Mouse (Mus musculus) hindbrain, embryonic 13.5 days (tissue): ENCODE measurements around the gene Minpp1. TPM values are rescaled to one million over a fixed set of nuclear protein-coding genes. Genes with fewer than 3 reads are reported as not detected.

Source experiments
- ATAC-seq: fragments of 200-750 bp; cut with Nextera tagmentation; 2 replicates; pipeline ENCODE4 v1.8.0; 2017; ENCODE audit warnings: moderate TSS enrichment; ENCODE audit not compliant: low FRiP score
- H3K27ac ChIP-seq: fragments of 300-500 bp; sonication (generic); 2 replicates; pipeline ENCODE4 v1.5.1; 2015; ENCODE audit warnings: inconsistent platforms, mild to moderate bottlenecking, moderate library complexity
- H3K27me3 ChIP-seq: fragments of 300-500 bp; sonication (generic); 2 replicates; pipeline ENCODE4 v1.6.1; 2015; ENCODE audit warnings: mild to moderate bottlenecking, inconsistent platforms
- H3K36me3 ChIP-seq: fragments of 300-500 bp; sonication (generic); 2 replicates; pipeline ENCODE4 v1.6.1; 2015; ENCODE audit warnings: mild to moderate bottlenecking, inconsistent platforms
- H3K4me1 ChIP-seq: fragments of 300-500 bp; sonication (generic); replicated peaks from 2 replicates; pipeline ENCODE4 v1.6.1; 2015; ENCODE audit warnings: inconsistent platforms
- H3K4me2 ChIP-seq: fragments of 300-500 bp; sonication (generic); 2 replicates; pipeline ENCODE4 v1.6.1; 2015; ENCODE audit warnings: inconsistent platforms, mild to moderate bottlenecking, moderate library complexity
- H3K4me3 ChIP-seq: fragments of 300-500 bp; sonication (generic); 2 replicates; pipeline ENCODE4 v1.5.1; 2015; ENCODE audit warnings: mild to moderate bottlenecking, inconsistent platforms
- H3K9ac ChIP-seq: fragments of 300-500 bp; sonication (generic); 2 replicates; pipeline ENCODE4 v1.6.1; 2015; ENCODE audit warnings: mild to moderate bottlenecking, inconsistent platforms
- H3K9me3 ChIP-seq: fragments of 300-500 bp; sonication (generic); 2 replicates; pipeline ENCODE4 v1.6.1; 2016; ENCODE audit warnings: inconsistent platforms
- WGBS: fragments of 180-500 bp; shearing (Covaris S2); methylation state at CpG from one replicate; pipeline ENCODE4 v1.1.7; 2015; 5-methylcytosine and 5-hydroxymethylcytosine counted together
- polyA plus RNA-seq: library from polyadenylated mRNA; unstranded; fragments of >200 nt; fragmentation: Nextera tagmentation; extraction: Ambion mirVana; gene quantifications from 2 replicates; pipeline ENCODE4 v1.2.1, GENCODE M21; 2015

Gene Minpp1
- polyA plus RNA-seq, 1 experiment from 2014 or later = 53.0 TPM

- H3K4me3 ChIP-seq = no peak overlapping the region
- H3K9ac ChIP-seq = no peak overlapping the region
- 0 out of 2 replicates have a peak, but pooled peaks cover 4% of the 10 kb centered on the region for H3K9me3 ChIP-seq
- no peak for ATAC-seq
- WGBS = 98% methylated on average over 9 of the region's 9 CpGs
- no peaks in the 10 kb centered on the region for H3K27me3 ChIP-seq
- peaks cover 61% of the 10 kb centered on the region for H3K36me3 ChIP-seq
- H3K4me2 ChIP-seq = no peak overlapping the region
- no peaks in the 10 kb centered on the region for H3K4me1 ChIP-seq
- no peak overlapping the region for H3K27ac ChIP-seq
Observed at GRCm38 (mm10) chr19:32516575-32516974, 31.0 kb downstream of the Minpp1 start.

GRCm38 (mm10) chr19:32521446-32521845 lies 35.9 kb downstream of the Minpp1 start:
- 86% methylated on average over 3 of the region's 3 CpGs for WGBS
- Histone ChIP-seq H3K36me3 (peaks cover 17% of the 10 kb centered on the region), H3K9ac (no peak overlapping the region), H3K4me2 (no peak overlapping the region), H3K27ac (no peak overlapping the region), H3K4me1 (no peaks in the 10 kb centered on the region), H3K9me3 (0 out of 2 replicates have a peak, but pooled peaks cover 4% of the 10 kb centered on the region), H3K27me3 (no peaks in the 10 kb centered on the region), H3K4me3 (no peak overlapping the region)
- no peak for ATAC-seq

DNA sequence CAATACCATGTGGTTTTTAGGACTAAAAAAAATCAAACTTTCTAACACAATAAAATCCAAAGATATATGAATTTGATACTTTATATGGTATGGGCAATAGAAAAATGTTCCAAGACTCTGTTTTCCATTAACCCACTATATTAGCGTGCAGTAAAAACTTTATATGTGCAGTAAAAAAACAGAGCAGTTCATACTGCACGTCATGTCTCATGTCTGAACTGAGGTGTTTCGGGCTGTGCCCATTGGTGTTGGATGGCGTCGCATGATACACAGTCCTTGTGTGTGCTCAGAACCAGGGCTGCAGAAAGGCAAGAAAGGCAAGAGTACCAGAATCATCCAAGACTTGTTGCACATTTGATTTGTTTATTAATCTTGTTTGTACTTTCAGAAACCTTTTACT lies 36.7 kb downstream of the Minpp1 start:
- H3K9me3 ChIP-seq = 0 out of 2 replicates have a peak, but pooled peaks cover 4% of the 10 kb centered on the region
- peaks cover 9% of the 10 kb centered on the region for H3K36me3 ChIP-seq
- no peak overlapping the region for H3K4me2 ChIP-seq
- no peak overlapping the region for H3K9ac ChIP-seq
- no peaks in the 10 kb centered on the region for H3K4me1 ChIP-seq
- 97% methylated on average over 5 of the region's 5 CpGs for WGBS
- no peak overlapping the region for H3K27ac ChIP-seq
- no peak overlapping the region for H3K4me3 ChIP-seq
- ATAC-seq = no peak
- H3K27me3 ChIP-seq = no peaks in the 10 kb centered on the region

- ATAC-seq = no peak
- 88% methylated on average over 8 of the region's 8 CpGs for WGBS
- Histone ChIP-seq H3K9me3 (0 out of 2 replicates have a peak, but pooled peaks cover 4% of the 10 kb centered on the region), H3K4me3 (no peak overlapping the region), H3K9ac (no peak overlapping the region), H3K4me2 (no peak overlapping the region), H3K27me3 (no peaks in the 10 kb centered on the region), H3K4me1 (no peaks in the 10 kb centered on the region), H3K36me3 (peaks cover 5% of the 10 kb centered on the region; the same call in 1 of the 2 replicates), H3K27ac (no peak overlapping the region)
Observed at GRCm38 (mm10) chr19:32522753-32523307, 37.3 kb downstream of the Minpp1 start.

DNA sequence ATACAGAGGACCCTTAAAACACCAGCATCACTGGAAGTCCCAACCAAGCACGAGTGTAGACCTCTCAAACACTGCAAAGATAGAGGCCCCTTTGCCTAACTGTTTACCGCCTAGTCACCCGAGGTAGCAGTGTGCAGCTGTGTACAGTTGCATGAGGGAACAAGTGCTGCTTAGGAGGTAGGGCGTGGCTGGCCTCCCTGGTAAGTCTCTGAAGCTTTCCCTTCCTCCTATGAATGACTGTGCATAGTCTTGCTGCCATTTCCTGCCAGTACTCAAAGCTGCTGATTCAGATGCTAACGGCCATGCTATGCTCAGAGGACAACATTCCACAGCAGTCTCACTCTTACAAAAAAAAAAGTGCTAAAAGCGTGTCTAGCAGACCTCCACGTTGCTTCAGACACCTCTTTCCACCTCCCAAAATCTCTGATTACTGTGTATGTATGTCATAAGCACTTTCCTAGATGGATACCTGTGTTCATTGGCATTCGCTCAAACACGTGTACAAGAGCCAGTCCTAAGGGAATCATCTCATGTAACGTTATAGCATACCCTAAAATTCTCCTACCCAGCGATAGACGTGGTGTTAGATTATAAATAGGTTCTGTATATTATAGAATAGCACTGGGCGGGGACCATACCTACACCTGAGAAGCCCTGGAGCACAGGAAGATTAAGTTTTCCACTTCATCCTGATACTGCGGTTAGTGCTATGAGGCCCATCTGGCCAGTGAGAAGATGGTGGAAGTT lies 38.4 kb downstream of the Minpp1 start:
- 0 out of 2 replicates have a peak, but pooled peaks cover 4% of the 10 kb centered on the region for H3K9me3 ChIP-seq
- no peak overlapping the region for H3K4me3 ChIP-seq
- H3K4me1 ChIP-seq = no peaks in the 10 kb centered on the region
- ATAC-seq = no peak
- H3K27ac ChIP-seq = no peak overlapping the region
- H3K27me3 ChIP-seq = no peaks in the 10 kb centered on the region
- H3K36me3 ChIP-seq = 0 out of 2 replicates have a peak, but pooled peaks cover 4% of the 10 kb centered on the region
- no peak overlapping the region for H3K4me2 ChIP-seq
- 84% methylated on average over 14 of the region's 14 CpGs for WGBS
- no peak overlapping the region for H3K9ac ChIP-seq

- no peak overlapping the region for H3K27ac ChIP-seq
- H3K4me1 ChIP-seq = no peaks in the 10 kb centered on the region
- H3K9me3 ChIP-seq = 0 out of 2 replicates have a peak, but pooled peaks cover 4% of the 10 kb centered on the region
- H3K9ac ChIP-seq = no peak overlapping the region
- WGBS = 77% methylated on average over 3 of the region's 3 CpGs
- ATAC-seq = no peak
- 0 out of 2 replicates have a peak, but pooled peaks cover 4% of the 10 kb centered on the region for H3K36me3 ChIP-seq
- no peaks in the 10 kb centered on the region for H3K27me3 ChIP-seq
- no peak overlapping the region for H3K4me2 ChIP-seq
- no peak overlapping the region for H3K4me3 ChIP-seq
Observed at GRCm38 (mm10) chr19:32524516-32524860, 38.9 kb downstream of the Minpp1 start.

- ATAC-seq = no peak
- 96% methylated on average over 5 of the region's 5 CpGs for WGBS
- Histone ChIP-seq H3K9me3 (no peaks in the 10 kb centered on the region), H3K27ac (no peak overlapping the region), H3K4me3 (no peak overlapping the region), H3K27me3 (no peaks in the 10 kb centered on the region), H3K4me2 (no peak overlapping the region), H3K9ac (no peak overlapping the region), H3K36me3 (no peaks in the 10 kb centered on the region), H3K4me1 (no peaks in the 10 kb centered on the region)
Observed at GRCm38 (mm10) chr19:32527139-32527538, 41.6 kb downstream of the Minpp1 start.

- Histone ChIP-seq H3K27ac (no peak overlapping the region), H3K9ac (no peak overlapping the region), H3K36me3 (no peaks in the 10 kb centered on the region), H3K9me3 (no peaks in the 10 kb centered on the region), H3K4me1 (no peaks in the 10 kb centered on the region), H3K27me3 (no peaks in the 10 kb centered on the region), H3K4me3 (no peak overlapping the region), H3K4me2 (no peak overlapping the region)
- WGBS = 74% methylated on average over 3 of the region's 3 CpGs
- no peak for ATAC-seq
Observed at GRCm38 (mm10) chr19:32528723-32529122, 43.2 kb downstream of the Minpp1 start.

- Histone ChIP-seq H3K27ac (no peak overlapping the region), H3K36me3 (no peaks in the 10 kb centered on the region), H3K4me2 (no peak overlapping the region), H3K9ac (no peak overlapping the region), H3K9me3 (no peaks in the 10 kb centered on the region), H3K27me3 (no peaks in the 10 kb centered on the region), H3K4me1 (no peaks in the 10 kb centered on the region), H3K4me3 (no peak overlapping the region)
- ATAC-seq = no peak
- WGBS = 83% methylated on average over 11 of the region's 11 CpGs
Observed at GRCm38 (mm10) chr19:32529252-32529942, 43.8 kb downstream of the Minpp1 start.

GRCm38 (mm10) chr19:32530296-32530695 lies 44.7 kb downstream of the Minpp1 start:
- 93% methylated on average over 7 of the region's 7 CpGs for WGBS
- H3K36me3 ChIP-seq = no peaks in the 10 kb centered on the region

GRCm38 (mm10) chr19:32532331-32532730 lies 46.8 kb downstream of the Minpp1 start:
- H3K27me3 ChIP-seq = no peaks in the 10 kb centered on the region
- whole genome bisulfite sequencing = 88% methylated on average over 3 of the region's 3 CpGs
- no peaks in the 10 kb centered on the region for H3K36me3 ChIP-seq
- H3K4me1 ChIP-seq = no peaks in the 10 kb centered on the region
- no peak overlapping the region for H3K9ac ChIP-seq
- ATAC-seq = no peak
- no peak overlapping the region for H3K4me2 ChIP-seq
- no peaks in the 10 kb centered on the region for H3K9me3 ChIP-seq
- H3K4me3 ChIP-seq = no peak overlapping the region
- no peak overlapping the region for H3K27ac ChIP-seq

More at GRCm38 (mm10) chr19:32530296-32530695, 44.7 kb downstream of the Minpp1 start:
- Histone ChIP-seq H3K27me3 (no peaks in the 10 kb centered on the region), H3K9me3 (no peaks in the 10 kb centered on the region), H3K27ac (no peak overlapping the region), H3K4me3 (no peak overlapping the region), H3K4me1 (no peaks in the 10 kb centered on the region), H3K9ac (no peak overlapping the region), H3K4me2 (no peak overlapping the region)
- no peak for ATAC-seq

DNA sequence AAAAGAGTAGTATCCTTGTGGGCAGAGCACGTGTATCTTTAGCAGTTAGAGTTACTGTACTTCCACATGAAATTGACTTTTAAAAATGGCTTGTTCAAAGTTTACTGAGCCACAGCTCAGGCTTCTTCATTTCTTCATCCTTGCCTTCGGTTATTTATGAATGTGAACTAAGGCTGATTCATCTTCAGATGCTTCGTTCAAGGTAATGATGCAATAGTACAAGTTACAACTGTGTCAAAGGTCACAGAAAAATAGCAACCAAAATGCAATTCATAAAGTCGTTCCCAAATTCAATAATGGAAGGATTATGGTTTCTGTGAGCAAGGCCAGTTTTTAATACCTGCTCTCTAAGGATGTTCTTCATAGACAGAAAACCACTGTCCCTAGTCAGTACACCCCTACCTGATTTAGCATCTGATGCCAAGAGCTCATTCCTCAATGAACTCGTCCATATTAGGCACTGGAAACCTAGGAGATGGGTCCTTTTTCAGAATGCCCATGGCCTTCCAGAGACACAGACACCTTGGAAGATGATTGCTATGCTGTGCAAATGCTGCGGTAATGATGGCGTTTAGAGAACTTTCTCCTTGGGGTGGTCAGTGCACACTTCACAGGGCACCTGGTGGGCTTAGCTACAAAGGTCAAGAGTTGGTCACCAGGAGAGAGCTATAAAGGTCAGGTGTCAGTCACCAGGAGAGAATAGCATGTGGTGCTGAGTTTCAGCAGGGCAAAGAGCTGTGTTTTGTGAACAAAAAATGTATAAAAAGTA lies 47.4 kb downstream of the Minpp1 start:
- no peak overlapping the region for H3K9ac ChIP-seq
- H3K4me2 ChIP-seq = no peak overlapping the region
- no peak overlapping the region for H3K4me3 ChIP-seq
- no peaks in the 10 kb centered on the region for H3K4me1 ChIP-seq
- no peaks in the 10 kb centered on the region for H3K27me3 ChIP-seq
- no peak for ATAC-seq
- 85% methylated on average over 7 of the region's 7 CpGs for WGBS
- H3K9me3 ChIP-seq = no peaks in the 10 kb centered on the region
- no peaks in the 10 kb centered on the region for H3K36me3 ChIP-seq
- no peak overlapping the region for H3K27ac ChIP-seq
